Mouse (Mus musculus) bone marrow, adult 2 months (tissue): ENCODE results near the gene Mybph. TPM values are rescaled to one million over a fixed set of nuclear protein-coding genes. Genes with fewer than 3 reads are reported as not detected.

Source experiments
- H3K27ac ChIP-seq: fragments of 200-500 bp; 2 replicates; pipeline ENCODE4 v1.5.1; 2012; ENCODE audit warnings: low read depth, mild to moderate bottlenecking, control low read depth, inconsistent platforms, low read length; ENCODE audit not compliant: control insufficient read depth, poor library complexity, insufficient read depth
- H3K4me1 ChIP-seq: fragments of 200-500 bp; 2 replicates; pipeline ENCODE4 v1.6.1; 2011; ENCODE audit warnings: low read length; ENCODE audit not compliant: control insufficient read depth, insufficient read depth
- H3K4me3 ChIP-seq: fragments of 200-500 bp; replicated peaks from 2 replicates; pipeline ENCODE3; 2011; ENCODE audit warnings: mild to moderate bottlenecking, low read depth, low read length, control low read depth; ENCODE audit not compliant: control insufficient read depth
- CTCF ChIP-seq: fragments of 200-500 bp; IDR thresholded peaks from 2 replicates; pipeline ENCODE4 v1.5.1; 2011; ENCODE audit warnings: low read length, control low read depth; ENCODE audit not compliant: control insufficient read depth, insufficient read depth
- POLR2A ChIP-seq: fragments of 200-500 bp; IDR thresholded peaks from 2 replicates; pipeline ENCODE4 v1.6.1; 2011; ENCODE audit warnings: low read depth, mild to moderate bottlenecking, control low read depth, low read length, borderline replicate concordance; ENCODE audit not compliant: control insufficient read depth
- WGBS: fragments of 180-500 bp; shearing (Covaris S2); methylation state at CpG from one replicate; pipeline ENCODE4 v1.1.7; 2018; 5-methylcytosine and 5-hydroxymethylcytosine counted together
- polyA plus RNA-seq: library from polyadenylated mRNA; stranded (reverse); fragments of >200 nt; gene quantifications from 2 replicates; pipeline ENCODE4 v1.2.4, GENCODE M21; 2011; ENCODE audit warnings: low replicate concordance; ENCODE audit not compliant: missing spikeins, insufficient read depth, insufficient read length

Mybph gene
- polyA plus RNA-seq, 1 experiment = not detected

DNA sequence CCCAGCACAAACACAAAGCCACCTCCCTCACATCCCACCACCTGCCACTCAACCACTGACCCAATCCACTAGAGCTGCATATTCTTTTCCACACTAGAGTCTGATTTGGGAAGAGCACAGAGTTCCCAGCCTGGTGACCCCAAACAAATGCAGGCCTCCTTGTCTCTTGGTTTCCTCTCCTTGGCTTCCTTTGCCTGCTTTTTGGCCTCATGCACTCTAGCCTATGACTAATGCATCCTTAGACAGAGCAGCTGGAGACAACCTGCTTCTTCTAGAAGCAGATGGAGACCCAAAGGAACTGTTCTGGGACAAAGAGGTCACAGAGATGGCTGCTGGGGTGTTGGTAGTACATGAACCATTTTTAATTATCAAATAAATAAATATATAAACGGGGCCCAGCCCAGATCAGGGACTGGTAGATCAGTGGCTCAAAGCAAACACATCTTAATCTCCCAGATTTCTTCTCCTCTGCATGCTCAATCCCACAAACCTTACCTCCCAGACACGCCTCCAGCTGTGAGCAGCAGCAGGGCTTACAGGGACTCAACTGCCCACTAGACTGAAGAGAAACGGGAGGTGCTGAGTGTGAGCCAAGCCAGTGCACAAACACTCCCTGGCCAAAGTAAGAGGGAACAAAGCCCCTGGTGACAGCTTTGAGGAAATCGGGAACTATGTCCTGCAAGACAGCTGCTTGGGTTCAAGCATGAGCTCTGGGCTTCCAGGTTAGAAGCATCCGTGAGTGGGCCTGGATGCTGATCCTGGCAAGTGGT lies 36.7 kb downstream of the Mybph start:
- TF ChIP-seq POLR2A = no peak
- TF ChIP-seq CTCF = no peak
- Histone ChIP-seq H3K4me1 (no peaks in the 10 kb centered on the region), H3K4me3 (no peak overlapping the region), H3K27ac (no peak overlapping the region)
- 76% methylated on average over 5 of the region's 5 CpGs for WGBS

DNA sequence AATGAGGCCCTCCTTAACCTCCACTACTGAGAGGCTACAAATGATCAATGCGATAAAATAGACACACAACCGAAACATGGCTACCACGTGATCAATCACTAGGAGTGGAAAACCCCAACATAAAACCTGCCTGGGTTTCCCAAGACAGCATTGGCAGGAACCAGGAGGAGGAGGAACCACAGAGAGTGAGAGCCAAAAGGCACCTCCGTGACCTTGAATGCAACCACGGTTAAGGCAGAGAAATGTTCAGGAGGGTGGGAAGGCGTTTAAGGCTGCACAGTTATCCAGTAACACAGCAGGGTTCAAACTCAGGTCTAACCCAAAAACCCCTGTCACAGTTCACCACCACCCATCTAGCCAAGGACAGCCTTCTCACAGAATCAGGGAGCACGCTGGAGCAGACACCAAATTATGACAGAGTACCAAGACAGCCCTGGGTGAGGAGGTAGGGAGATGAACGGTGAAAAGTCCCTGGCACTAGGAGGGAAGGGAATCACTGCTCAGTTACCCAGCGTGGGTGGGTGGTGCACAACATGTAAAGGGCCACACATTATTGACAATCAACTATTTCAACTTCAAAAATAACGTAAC lies 37.5 kb downstream of the Mybph start:
- WGBS = 78% methylated on average over 10 of the region's 10 CpGs
- no peaks in the 10 kb centered on the region for H3K4me1 ChIP-seq
- H3K27ac ChIP-seq = no peak overlapping the region
- TF ChIP-seq CTCF (no peak), POLR2A (no peak)
- H3K4me3 ChIP-seq = no peak overlapping the region

DNA sequence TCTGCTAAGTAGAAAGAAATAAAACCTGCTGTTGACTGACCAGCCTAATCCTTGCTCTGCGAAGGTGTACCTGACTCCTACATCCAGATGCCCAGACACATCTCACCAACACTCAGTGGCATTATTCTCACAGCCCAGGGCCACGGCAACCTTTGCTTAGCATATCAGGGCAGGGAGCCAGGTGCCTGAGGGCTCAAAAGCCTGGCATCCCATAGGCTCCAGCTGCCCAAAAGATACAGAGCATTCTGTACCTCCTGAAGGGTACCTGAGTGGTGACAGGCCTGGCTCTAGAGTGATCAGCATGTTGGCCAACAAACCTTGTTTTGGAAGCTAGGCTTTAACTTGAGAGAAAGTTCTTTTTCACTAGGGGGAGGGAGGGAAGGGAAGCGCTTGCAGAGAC lies 38.0 kb downstream of the Mybph start:
- no peaks in the 10 kb centered on the region for H3K4me1 ChIP-seq
- no peak for TF ChIP-seq CTCF
- no peak for TF ChIP-seq POLR2A
- no peak overlapping the region for H3K27ac ChIP-seq
- WGBS = 74% methylated on average over 3 of the region's 3 CpGs
- H3K4me3 ChIP-seq = no peak overlapping the region

DNA sequence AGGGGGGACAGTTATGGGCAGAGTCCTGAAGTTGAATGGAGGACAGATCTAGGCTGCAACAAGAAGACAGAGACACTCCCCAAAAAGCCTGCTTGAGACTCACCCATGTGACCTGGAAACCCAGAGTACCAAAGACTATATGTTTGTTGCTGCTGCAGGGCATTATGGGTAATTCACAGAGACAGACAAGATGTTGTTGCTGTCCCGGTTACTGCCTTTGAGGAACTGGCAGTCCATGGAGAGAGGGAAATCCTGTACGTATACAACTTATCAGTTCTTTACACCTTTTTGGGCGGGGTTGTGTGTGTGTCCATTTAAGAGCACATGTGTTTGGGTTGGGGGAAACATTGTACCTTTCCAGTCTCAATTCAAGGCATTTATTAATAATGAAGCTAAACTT lies 38.4 kb downstream of the Mybph start:
- no peak overlapping the region for H3K27ac ChIP-seq
- no peaks in the 10 kb centered on the region for H3K4me1 ChIP-seq
- TF ChIP-seq POLR2A (no peak), CTCF (no peak)
- 54% methylated on average over 3 of the region's 3 CpGs for WGBS
- H3K4me3 ChIP-seq = no peak overlapping the region

DNA sequence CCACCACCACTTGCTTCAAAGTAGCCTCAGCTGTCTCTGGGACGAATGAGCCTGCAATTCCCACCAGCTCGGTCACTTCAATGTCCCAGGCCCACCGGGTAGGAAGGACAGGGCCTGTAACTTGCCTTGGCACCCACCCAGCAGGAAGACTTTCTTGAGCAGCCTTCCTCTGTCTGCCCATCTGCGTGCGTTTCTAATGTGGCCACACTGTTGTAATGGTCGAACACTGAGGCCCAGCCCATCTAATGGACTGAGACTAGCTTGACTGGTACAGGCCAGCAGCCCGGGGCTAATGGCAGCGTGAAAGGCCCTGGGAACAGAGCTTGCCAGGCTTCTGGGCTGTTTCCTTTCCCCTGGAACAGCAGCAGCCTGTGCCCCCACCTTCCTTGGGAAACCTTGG lies 39.1 kb downstream of the Mybph start:
- TF ChIP-seq POLR2A (no peak), CTCF (no peak)
- 73% methylated on average over 8 of the region's 8 CpGs for WGBS
- H3K4me3 ChIP-seq = no peak overlapping the region
- no peaks in the 10 kb centered on the region for H3K4me1 ChIP-seq
- H3K27ac ChIP-seq = no peak overlapping the region

DNA sequence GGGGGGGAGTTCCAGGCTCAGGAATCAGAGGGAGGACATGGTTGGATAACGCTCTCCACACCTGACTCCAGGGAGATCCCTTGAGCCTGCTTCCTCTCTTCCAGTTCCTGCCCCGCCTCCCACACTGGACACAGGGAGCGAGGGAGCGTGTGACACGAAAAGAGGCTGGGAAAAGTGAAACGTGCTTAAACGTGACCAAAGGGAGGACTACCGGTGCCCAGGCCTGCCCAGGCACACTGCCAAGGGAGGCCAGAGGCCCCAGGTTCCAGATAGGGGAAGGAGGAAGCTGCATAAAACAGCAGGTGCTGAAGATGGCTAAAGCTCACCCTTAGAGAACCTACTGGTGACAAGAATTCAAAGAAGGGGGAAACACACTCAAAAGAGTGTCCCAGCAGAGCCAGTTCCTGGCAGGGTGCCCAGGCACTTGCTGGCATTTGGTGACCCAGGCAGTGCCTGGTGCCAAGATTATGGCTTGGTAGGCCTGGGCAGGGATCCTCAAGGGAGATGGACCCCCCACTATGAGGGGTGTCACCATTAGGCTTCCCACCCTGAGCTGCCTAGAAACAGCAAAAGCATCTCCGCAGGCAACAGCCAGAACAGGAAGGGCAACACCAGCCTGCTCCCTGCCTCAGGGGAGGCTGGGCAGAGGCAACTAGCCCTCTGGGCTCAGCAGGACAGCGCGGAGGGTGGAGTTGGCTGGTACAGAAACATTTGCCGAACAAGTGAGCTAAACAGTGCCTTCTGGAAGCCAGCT lies 39.7 kb downstream of the Mybph start:
- no peak for TF ChIP-seq CTCF
- no peak for TF ChIP-seq POLR2A
- no peaks in the 10 kb centered on the region for H3K4me1 ChIP-seq
- H3K27ac ChIP-seq = no peak overlapping the region
- H3K4me3 ChIP-seq = no peak overlapping the region
- WGBS = 41% methylated on average over 12 of the region's 12 CpGs

DNA sequence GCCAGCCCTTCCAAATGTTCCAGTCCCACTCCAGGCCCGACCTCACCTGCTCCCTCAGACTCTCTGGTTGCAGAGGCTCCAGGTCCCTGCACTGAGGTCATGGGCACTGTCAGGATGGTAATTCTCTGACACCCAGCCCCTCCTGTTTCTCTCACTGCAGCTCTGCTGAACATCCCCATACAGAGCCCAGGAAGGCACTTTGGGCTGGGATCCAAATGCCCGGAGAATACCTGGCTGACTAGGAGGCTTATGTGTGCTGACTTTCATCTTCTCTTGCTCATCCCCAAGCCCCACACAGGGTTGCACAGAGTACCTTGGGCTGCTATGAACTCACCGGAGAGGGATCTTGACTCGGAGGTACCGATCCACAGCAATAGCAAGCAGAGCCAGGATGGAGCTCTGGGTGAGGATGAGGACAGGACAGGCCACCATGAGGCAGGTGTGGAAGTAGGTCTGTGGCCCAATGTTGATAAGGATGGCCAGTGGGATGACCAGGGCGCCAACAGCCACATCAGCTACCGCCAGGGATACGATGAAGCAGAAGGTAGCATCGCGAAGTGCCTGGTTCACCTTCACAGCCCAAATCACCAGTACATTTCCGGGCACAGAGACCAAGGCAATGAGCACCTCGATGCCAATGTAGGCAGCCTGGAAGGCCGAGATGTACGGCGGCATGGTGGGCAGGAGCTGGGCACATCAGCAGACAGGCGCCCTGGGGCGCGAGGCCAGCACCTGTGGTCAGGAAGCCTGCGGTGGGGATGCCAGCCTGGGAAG lies 40.6 kb downstream of the Mybph start:
- TF ChIP-seq CTCF (no peak), POLR2A (no peak)
- H3K27ac ChIP-seq = no peak overlapping the region
- H3K4me1 ChIP-seq = no peaks in the 10 kb centered on the region
- 47% methylated on average over 19 of the region's 19 CpGs for WGBS
- no peak overlapping the region for H3K4me3 ChIP-seq
